Mouse (Mus musculus): Measurements from ENCODE around the gene Gm27179.
"Not testable (repeated sequence)": the region's sequence is repeated elsewhere in the genome, so short reads cannot be mapped to it uniquely, and the experiment has no call there.

The Gm27179 gene

GRCm38 (mm10) chr14:69473322-69473721 is 39.0 kb downstream of the Gm27179 start:
- DNase-seq (ENCODE audit: low spot score in 2 of 2): not testable (repeated sequence)

- not testable (repeated sequence) for DNase-seq (ENCODE audit: low spot score in 2 of 2)
Observed at GRCm38 (mm10) chr14:69470122-69470708, 42.1 kb downstream of the Gm27179 start.

GRCm38 (mm10) chr14:69467612-69468366 is 44.6 kb downstream of the Gm27179 start:
- DNase-seq (ENCODE audit: low spot score in 2 of 2): not testable (repeated sequence)

- not testable (repeated sequence) for DNase-seq (ENCODE audit: low spot score in 2 of 2)
Observed at GRCm38 (mm10) chr14:69464465-69464864, 47.9 kb downstream of the Gm27179 start.
